In the genomic region with DNA sequence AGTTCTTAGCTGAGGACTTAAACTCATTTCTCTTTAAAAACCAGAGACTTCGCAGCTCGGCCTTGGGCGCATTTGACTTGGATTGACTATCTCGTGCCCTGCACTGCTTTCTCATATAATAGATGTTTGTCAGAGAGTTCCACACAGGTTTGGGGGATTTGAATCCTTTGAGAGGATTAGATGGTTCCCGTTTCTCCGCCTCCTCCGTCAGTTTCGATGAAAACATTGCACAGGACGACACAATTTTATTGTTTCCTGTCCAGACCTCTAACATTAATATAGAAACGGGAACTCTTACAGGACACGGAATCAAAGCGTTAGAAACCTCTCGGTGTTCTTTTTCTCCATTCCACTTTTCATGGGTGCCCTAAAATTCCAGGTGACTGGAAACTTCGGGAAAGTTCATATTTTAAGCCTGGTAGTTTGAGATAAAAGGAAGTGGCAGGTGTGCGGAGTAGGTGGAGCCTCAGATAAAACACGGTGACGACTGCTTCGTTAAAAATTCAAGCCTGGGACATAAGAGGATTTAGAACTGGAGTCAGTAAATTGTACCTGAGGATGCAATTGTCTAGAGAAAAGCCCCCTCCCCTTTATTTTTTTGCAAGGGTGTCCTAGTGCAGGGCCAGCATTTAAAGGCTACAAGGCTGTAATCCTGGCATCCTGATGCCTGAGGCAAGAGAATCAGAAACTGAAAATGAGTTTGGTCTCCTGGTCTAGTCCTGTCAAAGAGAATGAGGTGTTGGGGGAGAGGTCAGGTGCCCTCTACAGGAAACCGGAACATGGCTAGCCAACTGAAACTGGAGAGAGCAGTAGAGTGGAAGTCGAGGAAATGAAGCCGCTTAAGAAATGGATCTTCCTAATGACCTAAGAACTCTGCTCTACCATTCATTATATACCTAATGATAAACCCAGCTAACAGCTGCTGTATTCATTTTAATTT, we compare ENCODE assay signal across 8 mouse cellular contexts. TPM values are rescaled to one million over a fixed set of nuclear protein-coding genes. Genes with fewer than 3 reads are reported as not detected.
DNase-seq lines count a peak whose midpoint lies in the region; ATAC-seq and TF ChIP-seq lines count a peak whose summit lies in the region.

No protein-coding gene starts in this region.

- ATAC-seq in midbrain, embryonic 14.5 days (ENCODE audit: low FRiP score, low TSS enrichment) = no peak

- H3K9ac ChIP-seq in MEL (ENCODE audit: control insufficient read depth, low read depth, low read length, poor library complexity, severe bottlenecking) = peak overlapping the region; percentile 97
- peak overlapping the region; percentile 93 for H3K9ac ChIP-seq in midbrain, embryonic 14.5 days (replicated peaks; ENCODE audit: low read length)

- under 1% methylated on average over 21 of the region's 21 CpGs for WGBS in midbrain, embryonic 14.5 days

- intact Hi-C loops in heart, postnatal 10 days (cut with DNase I) = loop anchor here (2.0 to 10.0 kb wide), 5 partner anchors 57 to 661 kb away; a partner anchor contains a TSS

- peaks cover 14% of the 10 kb centered on the region for H3K79me2 ChIP-seq in MEL (ENCODE audit: control insufficient read depth, insufficient read depth, low read length, poor library complexity)

- H3K4me2 ChIP-seq in midbrain, embryonic 14.5 days (ENCODE audit: low read length) = peak overlapping the region; percentile 86

- peaks cover under 1 to 6% of the 10 kb centered on the region in 2 experiments; a peak in 3 of 4 replicates for H3K4me1 ChIP-seq in MEL (ENCODE audit: control insufficient read depth in 1 of 2, insufficient read depth in 2 of 2, low read length in 2 of 2)
- peaks cover 51% of the 10 kb centered on the region for H3K4me1 ChIP-seq in erythroblast, embryonic 14.5 days (ENCODE audit: control insufficient read depth)
- H3K4me1 ChIP-seq in midbrain, embryonic 14.5 days (ENCODE audit: control insufficient read depth, insufficient read depth, low read length) = peaks cover 15% of the 10 kb centered on the region

- DNase-seq in heart, adult 18-20 months = peak; percentile 21 to 41
- no peak for DNase-seq in heart, postnatal 10 days
- peak; percentile 79 for DNase-seq in MEL (ENCODE audit: low read depth, low spot score)
- peak; percentile 12 for DNase-seq in kidney, postnatal 10 days
- peak; percentile 37 for DNase-seq in midbrain, embryonic 14.5 days
- no peak for DNase-seq in right cerebral cortex, postnatal 25 days
- DNase-seq in urinary bladder, postnatal 10 days (ENCODE audit: low spot score) = no peak

- H3K36me3 ChIP-seq in MEL (ENCODE audit: control insufficient read depth in 1 of 2, insufficient read depth in 2 of 2, low read length in 2 of 2) = peaks cover 8 to 13% of the 10 kb centered on the region in 2 experiments
- H3K36me3 ChIP-seq in erythroblast, embryonic 14.5 days (ENCODE audit: control insufficient read depth) = peaks cover 43% of the 10 kb centered on the region
- peaks cover 34% of the 10 kb centered on the region for H3K36me3 ChIP-seq in midbrain, embryonic 14.5 days (ENCODE audit: control insufficient read depth, insufficient read depth, low read length)

- no peaks in the 10 kb centered on the region for H3K9me3 ChIP-seq in MEL (replicated peaks; ENCODE audit: insufficient read depth, low read length)
- H3K9me3 ChIP-seq in erythroblast, embryonic 14.5 days (ENCODE audit: control insufficient read depth, low read length) = no peaks in the 10 kb centered on the region
- H3K9me3 ChIP-seq in midbrain, embryonic 14.5 days (ENCODE audit: control insufficient read depth, low read length) = no peaks in the 10 kb centered on the region

- no peaks in the 10 kb centered on the region for H3K27me3 ChIP-seq in MEL (ENCODE audit: control insufficient read depth in 1 of 2, insufficient read depth in 2 of 2, low read length in 2 of 2)
- peaks cover 3% of the 10 kb centered on the region for H3K27me3 ChIP-seq in erythroblast, embryonic 14.5 days (ENCODE audit: control insufficient read depth)
- H3K27me3 ChIP-seq in midbrain, embryonic 14.5 days (ENCODE audit: control insufficient read depth, insufficient read depth, low read length) = no peaks in the 10 kb centered on the region

- peak in 1 of 2 experiments; percentile 16; a peak in 2 of 4 replicates for TF ChIP-seq EP300 in MEL (IDR thresholded peaks at IDR 0.05; ENCODE audit: low read depth in 1 of 2, low read length in 2 of 2)

- H3K4me3 ChIP-seq in MEL (ENCODE audit: control insufficient read depth in 1 of 2, insufficient read depth in 1 of 2, low read depth in 2 of 2, low read length in 2 of 2) = peak overlapping the region; percentile 86 to 92
- peak overlapping the region; percentile 78 for H3K4me3 ChIP-seq in erythroblast, embryonic 14.5 days (replicated peaks)
- peak overlapping the region; percentile 92 for H3K4me3 ChIP-seq in midbrain, embryonic 14.5 days (replicated peaks; ENCODE audit: low read depth, low read length)

- TF ChIP-seq CTCF in MEL (IDR thresholded peaks at IDR 0.05 in 2 of 3, conservative IDR thresholded peaks at IDR 0.05 in 1 of 3; ENCODE audit: control insufficient read depth in 1 of 3, insufficient read depth in 1 of 3, low read depth in 2 of 3, low read length in 3 of 3, poor library complexity in 1 of 3, severe bottlenecking in 1 of 3) = no peak

- H3K27ac ChIP-seq in MEL (ENCODE audit: control insufficient read depth, low read depth, low read length) = peak overlapping the region; percentile 91
- H3K27ac ChIP-seq in midbrain, embryonic 14.5 days (replicated peaks; ENCODE audit: low read depth, low read length) = peak overlapping the region; percentile 91

- TF ChIP-seq POLR2A in MEL (IDR thresholded peaks at IDR 0.05; ENCODE audit: control insufficient read depth in 1 of 2, insufficient read depth in 1 of 2, low read depth in 1 of 2, low read length in 2 of 2, poor library complexity in 1 of 2) = no peak

- no peak for TF ChIP-seq RAD21 in MEL (IDR thresholded peaks at IDR 0.05; ENCODE audit: low read depth, low read length)

TF ChIP-seq in MEL, 35 proteins besides CTCF, POLR2A, EP300 and RAD21 (continues in another document):
- TF ChIP-seq NRF1 (IDR thresholded peaks at IDR 0.05; ENCODE audit: insufficient read depth, low read depth, low read length, poor library complexity, severe bottlenecking) = no peak
- TF ChIP-seq SMC3 (IDR thresholded peaks at IDR 0.05; ENCODE audit: low read depth, low read length) = no peak
- peak; percentile 39 for TF ChIP-seq SIN3A (IDR thresholded peaks at IDR 0.05; ENCODE audit: low read length)
- no peak for TF ChIP-seq UBTF (IDR thresholded peaks at IDR 0.05; ENCODE audit: borderline replicate concordance, insufficient read depth, low read depth, low read length)
- no peak for TF ChIP-seq GABPA (IDR thresholded peaks at IDR 0.05; ENCODE audit: low read depth, low read length)
- TF ChIP-seq ZNF384 (IDR thresholded peaks at IDR 0.05; ENCODE audit: low read depth, low read length) = no peak
- no peak for TF ChIP-seq NELFE (IDR thresholded peaks at IDR 0.05; ENCODE audit: low read depth, low read length)
- no peak for TF ChIP-seq USF2 (IDR thresholded peaks at IDR 0.05; ENCODE audit: borderline replicate concordance in 1 of 2, insufficient read depth in 1 of 2, low read depth in 1 of 2, low read length in 2 of 2)
- TF ChIP-seq POLR2AphosphoS5 (IDR thresholded peaks at IDR 0.05; ENCODE audit: borderline replicate concordance, low read depth, low read length) = no peak
- no peak for TF ChIP-seq ZMIZ1 (IDR thresholded peaks at IDR 0.05; ENCODE audit: low read depth, low read length)
- no peak; the same call in 1 of the 2 replicates for TF ChIP-seq MAZ (IDR thresholded peaks at IDR 0.05; ENCODE audit: low read depth, low read length)
- no peak for TF ChIP-seq ELF1 (IDR thresholded peaks at IDR 0.05; ENCODE audit: low read depth, low read length)

RNA-seq across cellular contexts. Expression of a gene that starts 0.9 kb away (rescaled TPM):
- total RNA-seq in heart, adult 18-20 months (2021) = 10 to 100 TPM; 11.0 to 13.7 TPM
- total RNA-seq in heart, postnatal 10 days (2021) = 10 to 100 TPM; 19.6 to 31.8 TPM
- 21.3 and 22.2 TPM in 2 replicates for total RNA-seq in MEL (2012; rRNA removed)
- polyA plus RNA-seq in MEL (2012; ENCODE audit: insufficient read depth in 1 of 2, insufficient read length in 2 of 2, low read depth in 1 of 2, low replicate concordance in 2 of 2, missing spikeins in 1 of 2) = 10 to 100 TPM in 1 of 2 experiments, not detected in 1; 42.3 TPM
- 0.34 and 0.39 TPM in 2 replicates for polyA plus RNA-seq in erythroblast, embryonic 14.5 days (2012)
- 41.9 and 51.0 TPM in 2 replicates for polyA plus RNA-seq in midbrain, embryonic 14.5 days (2014; fragmentation: Nextera tagmentation; extraction: Ambion mirVana)

RNA-seq across cellular contexts. Expression of a gene that starts 3.9 kb away (rescaled TPM):
- total RNA-seq in heart, adult 18-20 months (2021) = under 1 TPM in 1 of 2 experiments, not detected in 1; 0.33 TPM
- not detected for total RNA-seq in heart, postnatal 10 days (2021)
- total RNA-seq in MEL (2012; rRNA removed) = not detected in 2 replicates
- polyA plus RNA-seq in MEL (2012; ENCODE audit: insufficient read depth in 1 of 2, insufficient read length in 2 of 2, low read depth in 1 of 2, low replicate concordance in 2 of 2, missing spikeins in 1 of 2) = under 1 TPM in 1 of 2 experiments, not detected in 1; 0.08 TPM
- not detected in 2 replicates for polyA plus RNA-seq in erythroblast, embryonic 14.5 days (2012)
- 0.18 TPM in 1 of 2 replicates, not detected in the other for polyA plus RNA-seq in midbrain, embryonic 14.5 days (2014; fragmentation: Nextera tagmentation; extraction: Ambion mirVana)

RNA-seq across cellular contexts. Expression of a gene that starts 19.9 kb away (rescaled TPM):
- 100 to 1,000 TPM; 151 to 158 TPM for total RNA-seq in heart, adult 18-20 months (2021)
- total RNA-seq in heart, postnatal 10 days (2021) = 10 to 100 TPM; 29.3 to 32.6 TPM
- 1.2 and 1.4 TPM in 2 replicates for total RNA-seq in MEL (2012; rRNA removed)
- 1 to 10 TPM in 1 of 2 experiments, not detected in 1; 1.2 TPM for polyA plus RNA-seq in MEL (2012; ENCODE audit: insufficient read depth in 1 of 2, insufficient read length in 2 of 2, low read depth in 1 of 2, low replicate concordance in 2 of 2, missing spikeins in 1 of 2)
- polyA plus RNA-seq in erythroblast, embryonic 14.5 days (2012) = 0.07 TPM in 1 of 2 replicates, not detected in the other
- polyA plus RNA-seq in midbrain, embryonic 14.5 days (2014; fragmentation: Nextera tagmentation; extraction: Ambion mirVana) = 8.4 and 10.2 TPM in 2 replicates

RNA-seq across cellular contexts. Expression of a gene that starts 20.8 kb away (rescaled TPM):
- 1 to 10 TPM; 3.7 to 4.7 TPM for total RNA-seq in heart, adult 18-20 months (2021)
- total RNA-seq in heart, postnatal 10 days (2021) = 1 to 10 TPM; 1.3 to 1.9 TPM
- 0.04 and 0.10 TPM in 2 replicates for total RNA-seq in MEL (2012; rRNA removed)
- under 1 TPM in 1 of 2 experiments, not detected in 1; 0.22 TPM for polyA plus RNA-seq in MEL (2012; ENCODE audit: insufficient read depth in 1 of 2, insufficient read length in 2 of 2, low read depth in 1 of 2, low replicate concordance in 2 of 2, missing spikeins in 1 of 2)
- polyA plus RNA-seq in erythroblast, embryonic 14.5 days (2012) = not detected in 2 replicates
- polyA plus RNA-seq in midbrain, embryonic 14.5 days (2014; fragmentation: Nextera tagmentation; extraction: Ambion mirVana) = 2.8 and 3.4 TPM in 2 replicates

RNA-seq across cellular contexts. Expression of a gene that starts 50.5 kb away (rescaled TPM):
- total RNA-seq in heart, adult 18-20 months (2021) = not detected
- total RNA-seq in heart, postnatal 10 days (2021) = not detected
- total RNA-seq in MEL (2012; rRNA removed) = not detected in 2 replicates
- polyA plus RNA-seq in MEL (2012; ENCODE audit: insufficient read depth in 1 of 2, insufficient read length in 2 of 2, low read depth in 1 of 2, low replicate concordance in 2 of 2, missing spikeins in 1 of 2) = not detected
- not detected in 2 replicates for polyA plus RNA-seq in erythroblast, embryonic 14.5 days (2012)
- not detected in 2 replicates for polyA plus RNA-seq in midbrain, embryonic 14.5 days (2014; fragmentation: Nextera tagmentation; extraction: Ambion mirVana)

Comparison
In these comparisons a context has a peak if more than half of its experiments do, and no peak if none do; other contexts are left out.
1. DNase-seq: peak in heart, adult 18-20 months (2 of 2), MEL (single experiment), kidney, postnatal 10 days (single experiment) and midbrain, embryonic 14.5 days (single experiment); none in heart, postnatal 10 days (0 of 2), right cerebral cortex, postnatal 25 days (single experiment) and urinary bladder, postnatal 10 days (single experiment).
2. RNA of a gene that starts 19.9 kb away (total RNA-seq): 151 to 158 TPM in heart, adult 18-20 months and 29.3 to 32.6 TPM in heart, postnatal 10 days; 1.2 to 1.4 TPM in MEL; every median in the first group is over 10 times any median in the second.
3. Peak in every context shown above with its lines, with median percentiles within 50 percentile points of each other: H3K4me3 ChIP-seq.